Mouse (Mus musculus): ENCODE measurements around the gene Tcp11l2. TPM values are rescaled to one million over a fixed set of nuclear protein-coding genes. Genes with fewer than 3 reads are reported as not detected.

The Tcp11l2 gene
- total and polyA plus RNA-seq, 2 experiments from 2014 or later, result 11.2 to 18.9 TPM

- Histone ChIP-seq H3K27ac (no peak overlapping the region), H3K9ac (replicated peaks; ENCODE audit: low read length) (no peak overlapping the region), H3K36me3 (ENCODE audit: insufficient read depth, low read length) (peaks cover 6% of the 10 kb centered on the region; the same call in 1 of the 2 replicates), H3K27me3 (ENCODE audit: insufficient read depth, low read length) (no peaks in the 10 kb centered on the region), H3K4me1 (ENCODE audit: insufficient read depth, low read length) (no peaks in the 10 kb centered on the region; the same call in 1 of the 2 replicates), H3K4me2 (ENCODE audit: low read depth, low read length) (0 out of 2 replicates have a peak overlapping the region, but pooled peaks have one; percentile 13), H3K4me3 (ENCODE audit: low read length) (no peak overlapping the region), H3K9me3 (ENCODE audit: low read length) (no peaks in the 10 kb centered on the region)
- 52% methylated on average over 12 of the region's 12 CpGs for WGBS
- TF ChIP-seq CTCF (IDR thresholded peaks at IDR 0.05; ENCODE audit: low read depth), result no peak
- peak; percentile 66 for DNase-seq (ENCODE audit: low spot score)
- ATAC-seq, result peak; percentile 66
Observed at GRCm38 (mm10) chr10:84646506-84647102, 70.2 kb downstream of the Tcp11l2 start.

- Histone ChIP-seq H3K27me3 (ENCODE audit: insufficient read depth, low read length) (no peaks in the 10 kb centered on the region), H3K9me3 (ENCODE audit: low read length) (no peaks in the 10 kb centered on the region), H3K36me3 (ENCODE audit: insufficient read depth, low read length) (peaks cover 6% of the 10 kb centered on the region; the same call in 1 of the 2 replicates), H3K4me1 (ENCODE audit: insufficient read depth, low read length) (no peaks in the 10 kb centered on the region; the same call in 1 of the 2 replicates), H3K4me2 (ENCODE audit: low read depth, low read length) (no peak overlapping the region), H3K4me3 (ENCODE audit: low read length) (no peak overlapping the region), H3K9ac (replicated peaks; ENCODE audit: low read length) (no peak overlapping the region), H3K27ac (no peak overlapping the region)
- TF ChIP-seq CTCF (IDR thresholded peaks at IDR 0.05; ENCODE audit: low read depth), result no peak
- 90% methylated on average over 5 of the region's 5 CpGs for WGBS
- DNase-seq (ENCODE audit: low spot score) (no peak), ATAC-seq (no peak)
Observed at GRCm38 (mm10) chr10:84647264-84647663, 70.8 kb downstream of the Tcp11l2 start.

- Histone ChIP-seq H3K4me3 (ENCODE audit: low read length) (no peak overlapping the region), H3K9ac (replicated peaks; ENCODE audit: low read length) (no peak overlapping the region), H3K27ac (no peak overlapping the region), H3K4me1 (ENCODE audit: insufficient read depth, low read length) (no peaks in the 10 kb centered on the region; the same call in 1 of the 2 replicates), H3K27me3 (ENCODE audit: insufficient read depth, low read length) (no peaks in the 10 kb centered on the region), H3K4me2 (ENCODE audit: low read depth, low read length) (no peak overlapping the region), H3K9me3 (ENCODE audit: low read length) (no peaks in the 10 kb centered on the region), H3K36me3 (ENCODE audit: insufficient read depth, low read length) (peaks cover 6% of the 10 kb centered on the region; the same call in 1 of the 2 replicates)
- TF ChIP-seq CTCF (IDR thresholded peaks at IDR 0.05; ENCODE audit: low read depth), result no peak
- 79% methylated on average over 4 of the region's 4 CpGs for WGBS
- no peak for ATAC-seq
- DNase-seq (ENCODE audit: low spot score), result no peak
Observed at GRCm38 (mm10) chr10:84648911-84649310, 72.5 kb downstream of the Tcp11l2 start.

GRCm38 (mm10) chr10:84654029-84654428 lies 77.6 kb downstream of the Tcp11l2 start:
- Histone ChIP-seq H3K9me3 (ENCODE audit: low read length) (no peaks in the 10 kb centered on the region), H3K4me2 (ENCODE audit: low read depth, low read length) (no peak overlapping the region), H3K36me3 (ENCODE audit: insufficient read depth, low read length) (no peaks in the 10 kb centered on the region), H3K4me1 (ENCODE audit: insufficient read depth, low read length) (no peaks in the 10 kb centered on the region), H3K9ac (replicated peaks; ENCODE audit: low read length) (no peak overlapping the region), H3K4me3 (ENCODE audit: low read length) (no peak overlapping the region), H3K27me3 (ENCODE audit: insufficient read depth, low read length) (no peaks in the 10 kb centered on the region), H3K27ac (no peak overlapping the region)
- 74% methylated on average over 4 of the region's 4 CpGs for WGBS
- TF ChIP-seq CTCF (IDR thresholded peaks at IDR 0.05; ENCODE audit: low read depth), result no peak
- DNase-seq (ENCODE audit: low spot score) (no peak), ATAC-seq (no peak)

- ATAC-seq, result no peak
- DNase-seq (ENCODE audit: low spot score), result no peak
- Histone ChIP-seq H3K27me3 (ENCODE audit: insufficient read depth, low read length) (no peaks in the 10 kb centered on the region), H3K4me1 (ENCODE audit: insufficient read depth, low read length) (no peaks in the 10 kb centered on the region), H3K4me2 (ENCODE audit: low read depth, low read length) (no peak overlapping the region), H3K9me3 (ENCODE audit: low read length) (no peaks in the 10 kb centered on the region), H3K4me3 (ENCODE audit: low read length) (no peak overlapping the region), H3K9ac (replicated peaks; ENCODE audit: low read length) (no peak overlapping the region), H3K27ac (no peak overlapping the region), H3K36me3 (ENCODE audit: insufficient read depth, low read length) (no peaks in the 10 kb centered on the region)
- 88% methylated on average over 4 of the region's 4 CpGs for WGBS
- no peak for TF ChIP-seq CTCF (IDR thresholded peaks at IDR 0.05; ENCODE audit: low read depth)
Observed at GRCm38 (mm10) chr10:84654731-84655130, 78.3 kb downstream of the Tcp11l2 start.

GRCm38 (mm10) chr10:84656618-84657017 lies 80.2 kb downstream of the Tcp11l2 start:
- H3K9ac ChIP-seq (replicated peaks; ENCODE audit: low read length), result no peak overlapping the region
- ATAC-seq (peak; percentile 32; the same call in 1 of the 2 replicates), DNase-seq (ENCODE audit: low spot score) (peak; percentile 23)
- 64% methylated on average over 4 of the region's 4 CpGs for WGBS
- no peaks in the 10 kb centered on the region for H3K9me3 ChIP-seq (ENCODE audit: low read length)
- no peak overlapping the region for H3K27ac ChIP-seq
- H3K4me3 ChIP-seq (ENCODE audit: low read length), result no peak overlapping the region
- no peak for TF ChIP-seq CTCF (IDR thresholded peaks at IDR 0.05; ENCODE audit: low read depth)
- no peaks in the 10 kb centered on the region for H3K4me1 ChIP-seq (ENCODE audit: insufficient read depth, low read length)
- H3K36me3 ChIP-seq (ENCODE audit: insufficient read depth, low read length), result no peaks in the 10 kb centered on the region; the same call in 1 of the 2 replicates
- no peaks in the 10 kb centered on the region for H3K27me3 ChIP-seq (ENCODE audit: insufficient read depth, low read length)
- no peak overlapping the region for H3K4me2 ChIP-seq (ENCODE audit: low read depth, low read length)

GRCm38 (mm10) chr10:84657437-84658087 lies 81.1 kb downstream of the Tcp11l2 start:
- WGBS, result 35% methylated on average over 6 of the region's 6 CpGs
- Histone ChIP-seq H3K4me1 (ENCODE audit: insufficient read depth, low read length) (no peaks in the 10 kb centered on the region), H3K9me3 (ENCODE audit: low read length) (no peaks in the 10 kb centered on the region), H3K9ac (replicated peaks; ENCODE audit: low read length) (no peak overlapping the region), H3K27ac (peak overlapping the region; percentile 36), H3K4me3 (ENCODE audit: low read length) (no peak overlapping the region), H3K36me3 (ENCODE audit: insufficient read depth, low read length) (no peaks in the 10 kb centered on the region; the same call in 1 of the 2 replicates), H3K27me3 (ENCODE audit: insufficient read depth, low read length) (no peaks in the 10 kb centered on the region), H3K4me2 (ENCODE audit: low read depth, low read length) (no peak overlapping the region)
- TF ChIP-seq CTCF (IDR thresholded peaks at IDR 0.05; ENCODE audit: low read depth), result no peak
- ATAC-seq (no peak), DNase-seq (ENCODE audit: low spot score) (peak; percentile 20)
